Mouse (Mus musculus) forebrain, embryonic 12.5 days (tissue): Measurements from ENCODE around the gene Zfp865. TPM values are rescaled to one million over a fixed set of nuclear protein-coding genes. Genes with fewer than 3 reads are reported as not detected.
"Not testable (repeated sequence)": the region's sequence is repeated elsewhere in the genome, so short reads cannot be mapped to it uniquely, and the experiment has no call there.

Source experiments
- ATAC-seq: fragments of 200-750 bp; cut with Nextera tagmentation; 2 replicates; pipeline ENCODE4 v1.8.0; 2017; ENCODE audit warnings: moderate TSS enrichment; ENCODE audit not compliant: low FRiP score
- H3K27ac ChIP-seq: fragments of 300-500 bp; sonication (generic); 2 replicates; pipeline ENCODE4 v1.5.1; 2016; ENCODE audit warnings: mild to moderate bottlenecking
- H3K27me3 ChIP-seq: fragments of 300-500 bp; sonication (generic); 2 replicates; pipeline ENCODE4 v1.6.1; 2016; ENCODE audit warnings: mild to moderate bottlenecking
- H3K36me3 ChIP-seq: fragments of 300-500 bp; sonication (generic); replicated peaks from 2 replicates; pipeline ENCODE4 v1.6.1; 2016; ENCODE audit warnings: mild to moderate bottlenecking
- H3K4me1 ChIP-seq: fragments of 300-500 bp; sonication (generic); 2 replicates; pipeline ENCODE4 v1.6.1; 2016
- H3K4me2 ChIP-seq: fragments of 300-500 bp; sonication (generic); 2 replicates; pipeline ENCODE4 v1.6.1; 2016; ENCODE audit warnings: mild to moderate bottlenecking, moderate library complexity
- H3K4me3 ChIP-seq: fragments of 300-500 bp; sonication (generic); replicated peaks from 2 replicates; pipeline ENCODE4 v1.5.1; 2016; ENCODE audit warnings: mild to moderate bottlenecking
- H3K9ac ChIP-seq: fragments of 300-500 bp; sonication (generic); 2 replicates; pipeline ENCODE4 v1.6.1; 2016; ENCODE audit warnings: mild to moderate bottlenecking
- H3K9me3 ChIP-seq: fragments of 300-500 bp; sonication (generic); 2 replicates; pipeline ENCODE4 v1.6.1; 2016
- WGBS: fragments of 180-500 bp; shearing (Covaris S2); methylation state at CpG from one replicate; pipeline ENCODE4 v1.1.7; 2016; 5-methylcytosine and 5-hydroxymethylcytosine counted together
- polyA plus RNA-seq: library from polyadenylated mRNA; unstranded; fragments of >200 nt; fragmentation: Nextera tagmentation; extraction: Ambion mirVana; gene quantifications from 2 replicates; pipeline ENCODE4 v1.2.1, GENCODE M21; 2016

Gene Zfp865
- polyA plus RNA-seq, 1 experiment from 2014 or later = 6.7 TPM

DNA sequence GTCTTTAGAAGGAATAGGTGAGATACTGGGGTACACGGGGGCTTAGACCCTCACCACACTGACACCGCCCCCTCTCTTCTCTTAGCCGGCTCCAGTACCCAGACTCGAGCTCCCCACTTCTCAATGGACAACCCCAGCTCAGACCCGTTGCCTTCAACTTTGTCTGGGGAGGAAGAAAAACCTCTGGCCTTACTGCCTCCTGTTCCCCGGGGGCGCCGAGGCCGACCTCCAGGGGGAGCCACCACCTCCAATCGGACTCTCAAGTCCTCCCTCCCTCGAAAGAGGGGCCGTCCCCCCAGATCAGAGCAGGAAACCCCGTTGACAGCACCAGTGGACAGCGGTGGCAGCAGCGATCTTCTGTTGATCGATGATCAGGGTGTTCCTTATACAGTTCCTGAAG lies 2.8 kb upstream of the Zfp865 start:
- H3K4me2 ChIP-seq = no peak overlapping the region
- peaks cover 20% of the 10 kb centered on the region for H3K36me3 ChIP-seq
- H3K27ac ChIP-seq = no peak overlapping the region
- WGBS = 89% methylated on average over 16 of the region's 16 CpGs
- H3K9ac ChIP-seq = no peak overlapping the region
- H3K27me3 ChIP-seq = no peaks in the 10 kb centered on the region
- ATAC-seq = no peak
- peaks cover 19% of the 10 kb centered on the region for H3K4me1 ChIP-seq
- no peaks in the 10 kb centered on the region for H3K9me3 ChIP-seq
- H3K4me3 ChIP-seq = no peak overlapping the region

DNA sequence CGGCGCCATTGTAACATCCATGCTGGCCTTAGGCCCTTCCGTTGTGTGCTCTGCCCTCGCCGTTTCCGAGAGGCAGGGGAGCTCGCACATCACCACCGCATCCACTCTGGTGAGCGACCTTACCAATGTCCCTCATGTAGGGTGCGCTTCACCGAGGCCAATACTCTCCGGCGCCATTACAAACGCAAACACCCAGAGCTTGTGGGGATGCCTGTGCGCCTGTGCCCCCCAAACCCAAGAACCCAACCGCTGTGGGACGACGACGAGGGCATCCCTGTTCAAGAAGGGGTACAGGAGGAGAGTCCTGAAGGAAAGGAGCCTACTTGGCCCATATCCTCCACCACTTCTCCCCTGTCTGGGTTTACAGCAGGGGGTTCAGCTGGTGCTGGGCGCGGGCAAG lies 2.2 kb upstream of the Zfp865 start:
- no peaks in the 10 kb centered on the region for H3K27me3 ChIP-seq
- no peaks in the 10 kb centered on the region for H3K9me3 ChIP-seq
- H3K27ac ChIP-seq = no peak overlapping the region
- H3K4me3 ChIP-seq = no peak overlapping the region
- H3K4me1 ChIP-seq = peaks cover 22% of the 10 kb centered on the region
- no peak overlapping the region for H3K4me2 ChIP-seq
- WGBS = 97% methylated on average over 21 of the region's 21 CpGs
- peaks cover 20% of the 10 kb centered on the region for H3K36me3 ChIP-seq
- no peak overlapping the region for H3K9ac ChIP-seq
- ATAC-seq = no peak

DNA sequence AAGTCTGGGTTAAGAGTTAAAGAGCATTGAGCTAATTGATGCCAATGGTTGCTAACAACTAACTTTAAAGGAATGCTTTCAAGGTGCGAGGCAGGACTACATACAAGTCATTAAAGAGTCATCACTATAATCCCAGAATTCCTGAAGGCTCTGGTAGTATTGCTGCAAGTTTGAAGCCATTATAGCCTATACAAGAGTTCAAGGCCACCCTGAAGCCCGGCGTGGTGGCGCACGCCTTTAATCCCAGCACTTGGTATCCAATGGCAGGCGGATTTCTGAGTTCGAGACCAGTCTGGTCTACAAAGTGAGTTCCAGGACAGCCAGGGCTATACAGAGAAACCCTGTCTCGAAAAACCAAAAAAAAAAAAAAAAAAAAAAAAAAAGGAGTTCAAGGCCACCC lies 600 bp upstream of the Zfp865 start:
- peak overlapping the region; percentile 95; the same call in 1 of the 2 replicates for H3K9ac ChIP-seq
- H3K4me2 ChIP-seq = peak overlapping the region; percentile 86
- ATAC-seq, H3K9me3 ChIP-seq, H3K27me3 ChIP-seq: not testable (repeated sequence)
- peak overlapping the region; percentile 95 for H3K27ac ChIP-seq
- 34% methylated on average over 8 of the region's 8 CpGs for WGBS
- H3K4me1 ChIP-seq = peaks cover 23% of the 10 kb centered on the region
- peak overlapping the region; percentile 90 for H3K4me3 ChIP-seq
- H3K36me3 ChIP-seq = peaks cover 33% of the 10 kb centered on the region

DNA sequence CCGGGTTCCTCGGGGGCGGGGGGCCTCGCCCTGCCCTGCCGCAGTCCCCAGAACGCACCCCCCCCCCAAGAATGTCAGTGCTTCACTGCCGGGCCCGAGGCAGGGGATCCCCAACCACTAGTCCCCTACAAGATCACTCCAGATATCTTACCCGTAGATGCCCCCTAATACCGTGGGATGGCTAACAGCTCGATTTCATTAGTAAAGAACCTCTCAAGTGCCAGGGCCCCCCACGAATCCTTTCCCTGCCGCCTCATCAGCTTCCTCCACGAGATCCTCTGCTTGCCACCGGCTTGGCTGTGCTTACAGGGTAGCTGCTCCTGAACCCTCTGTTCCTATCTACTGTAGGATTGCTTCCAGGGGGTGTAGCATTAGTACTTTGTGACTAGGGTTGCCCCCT lies 509 bp downstream of the Zfp865 start:
- H3K36me3 ChIP-seq = peaks cover 42% of the 10 kb centered on the region
- WGBS = under 1% methylated on average over 14 of the region's 15 CpGs

DNA sequence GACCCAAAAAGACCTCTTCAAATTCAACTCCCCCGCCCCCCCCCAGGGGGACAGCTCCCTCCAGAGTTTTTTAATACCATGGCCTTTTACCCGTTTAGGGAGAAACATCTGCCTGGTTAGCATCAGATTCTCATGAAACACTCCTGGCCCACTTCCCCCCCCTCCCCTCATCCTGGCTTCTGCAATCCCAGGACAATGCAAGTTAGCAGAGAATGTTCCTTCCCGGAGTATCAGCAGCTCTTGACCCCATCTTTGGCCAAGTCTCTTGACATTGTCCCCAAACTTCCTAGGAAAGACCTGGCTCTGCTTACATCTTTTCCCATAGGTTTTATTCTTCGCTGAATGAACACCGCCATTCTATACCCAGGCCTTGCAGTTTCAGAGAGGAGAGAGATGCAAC lies 1.0 kb downstream of the Zfp865 start:
- Histone ChIP-seq H3K27me3 (no peaks in the 10 kb centered on the region), H3K36me3 (peaks cover 47% of the 10 kb centered on the region), H3K9ac (peak overlapping the region; percentile 95), H3K4me3 (peak overlapping the region; percentile 90), H3K9me3 (no peaks in the 10 kb centered on the region), H3K27ac (peak overlapping the region; percentile 95; the same call in 1 of the 2 replicates), H3K4me1 (peaks cover 18% of the 10 kb centered on the region), H3K4me2 (peak overlapping the region; percentile 86)
- ATAC-seq = no peak
- WGBS = 45% methylated on average over 5 of the region's 5 CpGs

More for the DNA sequence above, 509 bp downstream of the Zfp865 start:
- H3K4me2 ChIP-seq = peak overlapping the region; percentile 86
- no peaks in the 10 kb centered on the region for H3K27me3 ChIP-seq
- H3K4me1 ChIP-seq = peaks cover 23% of the 10 kb centered on the region
- peak overlapping the region; percentile 90 for H3K4me3 ChIP-seq
- H3K27ac ChIP-seq = peak overlapping the region; percentile 95
- H3K9me3 ChIP-seq = no peaks in the 10 kb centered on the region
- peak overlapping the region; percentile 95 for H3K9ac ChIP-seq
- ATAC-seq = no peak; the same call in 1 of the 2 replicates

DNA sequence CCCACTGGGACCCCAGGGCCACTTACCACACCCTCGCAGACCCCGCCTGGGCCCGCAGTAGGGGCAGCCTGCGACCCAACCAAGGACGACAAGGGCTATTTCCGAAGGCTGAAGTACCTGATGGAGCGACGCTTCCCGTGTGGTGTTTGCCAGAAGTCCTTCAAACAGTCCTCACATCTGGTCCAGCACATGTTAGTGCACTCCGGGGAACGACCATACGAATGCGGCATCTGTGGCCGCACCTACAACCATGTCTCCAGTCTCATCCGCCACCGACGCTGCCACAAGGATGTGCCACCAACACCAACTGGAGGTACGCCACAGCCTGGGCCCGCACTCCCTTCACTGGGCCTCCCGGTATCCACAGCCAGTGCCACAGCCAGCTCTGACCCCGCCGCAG lies 9.4 kb downstream of the Zfp865 start:
- Histone ChIP-seq H3K4me3 (no peak overlapping the region), H3K4me2 (no peak overlapping the region), H3K27me3 (no peaks in the 10 kb centered on the region), H3K36me3 (peaks cover 92% of the 10 kb centered on the region), H3K9ac (no peak overlapping the region), H3K27ac (no peak overlapping the region), H3K4me1 (no peaks in the 10 kb centered on the region), H3K9me3 (peaks cover 29% of the 10 kb centered on the region)
- WGBS = 95% methylated on average over 22 of the region's 22 CpGs
- ATAC-seq = no peak

DNA sequence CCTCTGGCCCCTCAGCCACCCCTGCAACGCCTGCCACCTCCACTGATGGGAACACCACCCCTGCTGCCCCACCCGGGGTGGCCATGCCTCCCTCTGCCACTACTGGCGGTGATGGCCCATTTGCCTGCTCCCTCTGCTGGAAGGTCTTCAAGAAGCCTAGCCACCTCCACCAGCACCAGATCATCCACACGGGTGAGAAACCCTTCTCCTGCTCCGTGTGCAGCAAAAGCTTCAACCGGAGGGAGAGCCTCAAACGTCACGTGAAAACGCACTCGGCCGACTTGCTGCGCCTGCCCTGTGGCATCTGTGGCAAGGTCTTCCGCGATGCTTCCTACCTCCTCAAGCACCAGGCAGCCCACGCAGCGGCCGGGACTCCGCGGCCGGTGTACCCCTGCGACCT lies 9.8 kb downstream of the Zfp865 start:
- no peak overlapping the region for H3K4me2 ChIP-seq
- no peaks in the 10 kb centered on the region for H3K4me1 ChIP-seq
- H3K9me3 ChIP-seq = peaks cover 29% of the 10 kb centered on the region
- H3K27me3 ChIP-seq = no peaks in the 10 kb centered on the region
- no peak overlapping the region for H3K27ac ChIP-seq
- H3K4me3 ChIP-seq = peak overlapping the region; percentile 4; the same call in 1 of the 2 replicates
- ATAC-seq = no peak
- H3K36me3 ChIP-seq = peaks cover 92% of the 10 kb centered on the region
- 94% methylated on average over 21 of the region's 21 CpGs for WGBS
- no peak overlapping the region for H3K9ac ChIP-seq

DNA sequence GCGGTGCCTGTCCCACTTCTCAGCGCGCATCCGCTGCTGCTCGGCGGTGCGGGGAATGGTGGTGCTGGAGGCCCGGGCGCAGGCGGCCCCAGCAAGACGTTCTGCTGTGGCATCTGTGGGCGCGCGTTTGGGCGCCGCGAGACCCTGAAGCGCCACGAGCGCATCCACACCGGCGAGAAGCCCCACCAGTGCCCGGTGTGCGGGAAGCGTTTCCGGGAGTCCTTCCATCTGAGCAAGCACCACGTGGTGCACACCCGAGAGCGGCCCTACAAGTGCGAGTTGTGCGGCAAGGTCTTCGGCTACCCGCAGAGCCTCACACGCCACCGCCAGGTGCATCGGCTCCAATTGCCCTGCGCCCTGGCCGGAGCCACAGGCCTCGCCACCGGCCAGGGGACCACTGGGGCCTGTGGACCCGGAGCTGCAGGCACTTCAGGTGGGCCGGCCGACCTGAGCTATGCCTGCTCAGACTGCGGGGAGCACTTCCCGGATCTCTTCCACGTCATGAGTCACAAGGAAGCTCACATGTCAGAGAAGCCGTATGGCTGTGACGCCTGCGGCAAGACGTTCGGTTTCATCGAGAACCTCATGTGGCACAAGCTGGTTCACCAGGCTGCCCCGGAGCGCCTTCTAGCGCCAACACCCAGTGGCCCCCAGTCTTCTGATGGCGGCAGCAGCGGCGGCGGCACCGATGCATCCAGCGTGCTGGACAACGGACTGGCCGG lies 10.5 kb downstream of the Zfp865 start:
- H3K4me2 ChIP-seq = no peak overlapping the region
- ATAC-seq = no peak
- no peak overlapping the region for H3K27ac ChIP-seq
- no peaks in the 10 kb centered on the region for H3K27me3 ChIP-seq
- H3K9me3 ChIP-seq = peaks cover 29% of the 10 kb centered on the region
- H3K4me1 ChIP-seq = no peaks in the 10 kb centered on the region
- peaks cover 94% of the 10 kb centered on the region for H3K36me3 ChIP-seq
- no peak overlapping the region for H3K9ac ChIP-seq
- WGBS = 85% methylated on average over 63 of the region's 63 CpGs
- 0 out of 2 replicates have a peak overlapping the region, but pooled peaks have one; percentile 4 for H3K4me3 ChIP-seq

DNA sequence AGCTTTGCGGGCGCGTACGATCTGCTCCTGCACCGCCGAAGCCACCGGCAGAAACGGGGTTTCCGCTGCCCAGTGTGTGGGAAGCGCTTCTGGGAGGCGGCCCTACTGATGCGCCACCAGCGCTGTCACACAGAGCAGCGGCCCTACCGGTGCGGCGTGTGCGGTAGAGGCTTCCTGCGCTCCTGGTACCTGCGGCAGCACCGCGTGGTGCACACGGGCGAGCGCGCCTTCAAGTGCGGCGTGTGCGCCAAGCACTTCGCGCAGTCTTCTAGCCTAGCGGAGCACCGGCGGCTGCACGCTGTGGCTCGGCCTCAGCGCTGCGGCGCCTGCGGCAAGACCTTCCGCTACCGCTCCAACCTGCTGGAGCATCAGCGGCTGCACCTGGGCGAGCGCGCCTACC lies 11.3 kb downstream of the Zfp865 start:
- Histone ChIP-seq H3K4me3 (no peak overlapping the region), H3K4me2 (no peak overlapping the region), H3K27ac (no peak overlapping the region), H3K36me3 (peaks cover 95% of the 10 kb centered on the region), H3K27me3 (no peaks in the 10 kb centered on the region), H3K9me3 (peaks cover 29% of the 10 kb centered on the region), H3K9ac (no peak overlapping the region), H3K4me1 (no peaks in the 10 kb centered on the region)
- no peak for ATAC-seq
- WGBS = 78% methylated on average over 43 of the region's 46 CpGs

DNA sequence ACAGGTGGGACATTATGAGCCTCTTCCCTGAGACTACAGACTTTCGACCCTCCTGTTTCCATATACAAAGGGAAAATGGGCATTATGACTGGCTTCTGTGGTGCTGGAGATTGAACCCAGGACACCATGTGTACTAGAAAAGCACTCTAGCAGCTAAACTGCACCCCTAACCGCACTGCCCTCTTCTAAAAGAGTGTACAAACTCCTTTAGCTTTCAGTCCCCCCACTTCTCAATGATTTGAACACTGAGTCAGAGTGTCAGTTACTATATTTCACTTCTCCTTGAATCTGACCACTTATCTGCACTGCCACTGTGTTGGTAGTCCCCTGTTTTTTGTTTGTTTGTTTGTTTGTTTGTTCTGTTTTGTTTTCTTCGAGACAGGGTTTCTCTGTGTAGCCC lies 13.6 kb downstream of the Zfp865 start, which contains the start of gene 4632433K11Rik:
Gene 4632433K11Rik, plus strand, starts transcription at position 301 of the 400 bp plus-strand sequence.
- Histone ChIP-seq H3K9me3 (peaks cover 29% of the 10 kb centered on the region), H3K4me3 (no peak within 1 kb of the TSS), H3K9ac (no peak within 1 kb of the TSS), H3K4me2 (no peak within 1 kb of the TSS), H3K36me3 (peaks cover 77% of the 10 kb centered on the region), H3K27ac (no peak within 1 kb of the TSS), H3K4me1 (peaks cover 9% of the 10 kb centered on the region), H3K27me3 (no peaks in the 10 kb centered on the region)
- no peak for ATAC-seq
- WGBS = 91% methylated on average over 3 of the region's 3 CpGs

DNA sequence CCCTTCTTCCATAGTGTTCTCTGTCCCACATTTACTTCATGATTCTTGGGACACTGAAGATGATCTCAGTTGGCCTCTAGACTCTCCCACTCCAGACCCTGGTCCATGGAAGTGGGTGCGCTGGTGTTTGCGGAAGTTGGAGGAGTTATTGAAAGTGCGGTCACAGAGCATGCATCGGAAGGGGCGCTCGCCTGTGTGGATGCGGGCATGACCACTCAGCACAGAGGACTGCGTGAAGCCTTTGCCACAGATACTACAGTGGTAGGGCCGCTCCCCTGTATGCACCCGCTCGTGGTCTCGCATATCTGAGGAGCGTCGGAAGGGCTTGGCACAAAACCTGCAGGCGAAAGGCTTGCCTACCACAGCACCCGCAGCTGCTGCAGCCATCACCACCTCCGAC lies 15.5 kb downstream of the Zfp865 start:
- Histone ChIP-seq H3K27me3 (no peaks in the 10 kb centered on the region), H3K27ac (no peak overlapping the region), H3K36me3 (peaks cover 59% of the 10 kb centered on the region), H3K9ac (no peak overlapping the region), H3K4me2 (no peak overlapping the region), H3K9me3 (peaks cover 14% of the 10 kb centered on the region), H3K4me1 (peaks cover 21% of the 10 kb centered on the region), H3K4me3 (no peak overlapping the region)
- WGBS = 95% methylated on average over 17 of the region's 17 CpGs
- no peak for ATAC-seq

DNA sequence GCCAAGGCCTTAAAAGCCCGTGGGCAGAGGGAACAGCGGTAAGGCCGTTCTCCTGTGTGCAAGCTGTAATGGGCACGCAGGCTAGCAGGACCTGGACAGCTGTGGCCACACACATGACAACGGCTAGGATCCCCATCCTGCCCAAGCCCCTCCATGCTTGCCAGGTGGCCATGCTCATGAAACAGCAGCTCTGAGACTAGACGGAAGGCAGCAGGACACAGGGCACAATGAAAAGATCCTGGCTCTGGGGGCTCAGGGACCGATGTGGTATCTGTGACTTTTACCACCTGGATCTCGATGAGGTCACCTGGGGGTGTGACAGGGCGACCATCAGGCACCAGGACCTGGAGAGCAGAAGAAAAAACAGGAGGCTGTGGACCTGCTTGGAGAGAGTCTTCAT lies 16.0 kb downstream of the Zfp865 start:
- H3K4me1 ChIP-seq = peaks cover 21% of the 10 kb centered on the region
- H3K4me3 ChIP-seq = no peak overlapping the region
- peaks cover 55% of the 10 kb centered on the region for H3K36me3 ChIP-seq
- no peaks in the 10 kb centered on the region for H3K27me3 ChIP-seq
- 93% methylated on average over 9 of the region's 9 CpGs for WGBS
- ATAC-seq = no peak
- no peak overlapping the region for H3K27ac ChIP-seq
- peaks cover 9% of the 10 kb centered on the region for H3K9me3 ChIP-seq
- no peak overlapping the region for H3K4me2 ChIP-seq
- no peak overlapping the region for H3K9ac ChIP-seq

DNA sequence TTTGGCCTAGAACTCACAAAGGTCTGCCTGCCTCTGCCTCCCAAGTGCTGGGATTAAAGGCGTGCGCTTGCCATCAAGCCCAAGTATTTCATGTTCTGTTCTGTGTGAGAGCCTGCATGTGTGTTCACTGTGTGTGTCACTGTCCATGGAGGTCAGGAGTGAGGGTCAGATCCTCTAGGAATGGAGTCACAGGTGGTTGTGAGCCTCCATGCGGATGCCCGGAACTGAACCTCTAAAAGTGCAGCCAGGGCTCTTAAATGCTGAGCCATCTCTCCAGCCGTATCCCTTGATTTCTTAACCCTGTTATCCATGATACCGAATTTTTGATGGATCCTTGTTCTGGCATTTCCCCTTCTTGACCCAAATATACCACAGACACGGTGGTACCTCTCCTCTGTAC lies 16.9 kb downstream of the Zfp865 start:
- no peak overlapping the region for H3K4me3 ChIP-seq
- H3K4me1 ChIP-seq = peaks cover 21% of the 10 kb centered on the region
- no peak for ATAC-seq
- H3K27ac ChIP-seq = no peak overlapping the region
- 95% methylated on average over 7 of the region's 7 CpGs for WGBS
- no peaks in the 10 kb centered on the region for H3K27me3 ChIP-seq
- H3K9ac ChIP-seq = no peak overlapping the region
- H3K36me3 ChIP-seq = peaks cover 51% of the 10 kb centered on the region
- H3K9me3 ChIP-seq = peaks cover under 1% of the 10 kb centered on the region; the same call in 1 of the 2 replicates
- H3K4me2 ChIP-seq = no peak overlapping the region
